Mouse (Mus musculus) macrophage (primary cell): ENCODE results near the gene Sp100. TPM values are rescaled to one million over a fixed set of nuclear protein-coding genes. Genes with fewer than 3 reads are reported as not detected.
"Not testable (repeated sequence)": the region's sequence is repeated elsewhere in the genome, so short reads cannot be mapped to it uniquely, and the experiment has no call there.

Source experiments
- H3K27ac ChIP-seq: fragments of 350-480 bp; formaldehyde crosslinking; 2 replicates; pipeline ENCODE4 v1.9.0; 2021
- H3K36me3 ChIP-seq: fragments of 350-480 bp; formaldehyde crosslinking; 2 replicates; pipeline ENCODE4 v1.9.0; 2021; ENCODE audit errors: inconsistent target
- H3K4me3 ChIP-seq: fragments of 350-480 bp; formaldehyde crosslinking; 2 replicates; pipeline ENCODE4 v1.9.0; 2021; ENCODE audit errors: inconsistent target
- H3K79me2 ChIP-seq: fragments of 350-480 bp; formaldehyde crosslinking; 2 replicates; pipeline ENCODE4 v1.9.0; 2021; ENCODE audit errors: inconsistent target
- WGBS: methylation state at CpG from one replicate; pipeline ENCODE4 v1.1.7; 2026; ENCODE audit warnings: inconsistent platforms; ENCODE audit not compliant: missing documents; 5-methylcytosine and 5-hydroxymethylcytosine counted together
- polyA plus RNA-seq: library from polyadenylated mRNA; stranded (reverse); fragments of 250-400 nt; gene quantifications from 3 replicates; pipeline ENCODE4 v1.2.4, GENCODE M21; 2018; ENCODE audit warnings: inconsistent platforms
- total RNA-seq, 78 experiments: library from RNA; depleted of rRNA; stranded (reverse); fragments of 250-400 nt; gene quantifications; 1 replicate in 9 of 78; 2 replicates in 24 of 78; 3 replicates in 43 of 78; 4 replicates in 2 of 78; pipeline ENCODE4 v1.2.4; 2018; ENCODE audit warnings: inconsistent platforms in 56 of 78

The Sp100 gene
- 1,000 to 10,000 TPM in 12 of 26 experiments, 100 to 1,000 TPM in 14; 332 to 1,770 (median 898) TPM for total RNA-seq (2018; cell fraction: chromatin; rRNA removed)
- total RNA-seq (2018; cell fraction: cytosol; rRNA removed) = 100 to 1,000 TPM; 185 to 691 (median 392) TPM
- total RNA-seq (2018; cell fraction: nucleus; rRNA removed) = 1,000 to 10,000 TPM in 1 of 26 experiments, 100 to 1,000 TPM in 25; 241 to 1,017 (median 530) TPM
- polyA plus RNA-seq = 173 to 365 TPM (median 347 TPM) in 3 replicates

DNA sequence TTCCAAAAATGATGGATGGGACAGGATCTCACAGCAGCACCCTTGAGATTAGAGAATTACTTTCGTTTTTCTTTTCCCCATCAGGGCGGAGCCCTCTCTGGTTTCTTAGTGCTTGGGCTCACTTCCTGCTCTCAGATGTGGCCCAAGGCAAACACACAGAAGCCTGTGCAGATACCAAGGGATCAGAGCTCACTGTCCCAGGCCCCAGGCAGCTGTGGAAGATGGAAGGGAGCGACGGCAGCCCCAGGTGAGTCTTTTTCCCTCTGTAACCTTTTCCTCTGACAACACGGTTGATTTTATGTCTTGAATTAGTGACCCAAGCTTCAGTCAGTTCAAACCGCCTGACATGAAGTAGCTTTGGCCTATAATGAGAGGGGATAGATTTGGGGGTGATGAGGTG is at the start of gene Sp100:
Gene Sp100, plus strand, starts transcription at position 108 of the 400 bp plus-strand sequence.
- H3K4me3 ChIP-seq = peak within 1 kb of the TSS; percentile 51
- H3K36me3 ChIP-seq = not testable (repeated sequence)
- WGBS = 16% methylated on average over 4 of the region's 6 CpGs
- H3K27ac ChIP-seq = peak within 1 kb of the TSS; percentile 67
- H3K79me2 ChIP-seq = peaks cover 50% of the 10 kb centered on the region

DNA sequence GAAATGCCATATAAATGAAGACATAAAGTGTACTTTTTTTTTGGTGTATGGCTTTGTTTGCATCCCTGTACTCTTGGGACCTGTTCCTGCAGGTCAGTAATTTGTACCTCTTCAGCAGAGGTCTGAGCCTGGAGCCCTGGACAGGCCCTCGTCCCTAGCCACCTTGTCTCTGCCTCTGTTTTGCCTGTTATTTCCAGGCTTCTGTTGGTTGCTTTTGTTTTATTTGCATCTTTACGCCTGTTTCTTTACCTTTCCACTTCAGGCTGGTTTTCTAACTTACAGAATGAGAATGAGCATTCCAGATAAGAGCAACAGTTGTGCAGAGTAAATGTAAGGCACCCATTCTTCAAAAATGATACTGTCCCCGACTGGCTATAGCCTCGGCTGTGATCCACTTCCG is 49.7 kb upstream of the Sp100 start, which contains the start of gene Sp140:
Gene Sp140, plus strand, starts transcription at position 301 of the 400 bp plus-strand sequence.
- Histone ChIP-seq H3K27ac (peak within 1 kb of the TSS; percentile 60), H3K4me3 (peak within 1 kb of the TSS; percentile 33), H3K79me2 (peaks cover 33% of the 10 kb centered on the region; the same call in 1 of the 2 replicates)
- H3K36me3 ChIP-seq = not testable (repeated sequence)
- no CpG with 5 or more reads among the region's 5 CpGs for WGBS

DNA sequence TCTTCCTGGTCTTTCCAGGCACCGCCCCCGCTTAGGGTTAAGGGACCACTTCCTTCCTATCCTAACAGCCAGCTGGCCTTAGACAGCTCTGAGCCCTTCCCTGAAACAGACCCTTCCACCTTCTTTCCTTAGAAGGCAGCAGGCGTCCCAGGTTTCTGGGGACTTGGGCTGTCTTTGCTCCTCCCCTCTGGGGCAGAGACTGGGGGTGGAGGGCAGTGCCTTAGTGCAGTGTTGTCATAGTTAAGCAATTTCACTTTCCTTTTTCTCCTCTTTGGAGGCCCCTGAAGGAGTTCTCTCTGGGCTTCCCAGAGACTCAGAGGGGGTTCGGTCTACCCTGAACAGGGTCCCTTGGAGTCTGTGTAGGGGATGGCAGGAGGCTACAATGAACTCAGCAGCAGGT is 49.0 kb upstream of the Sp100 start:
- H3K4me3 ChIP-seq = peak overlapping the region; percentile 33
- H3K79me2 ChIP-seq = peaks cover 39% of the 10 kb centered on the region; the same call in 1 of the 2 replicates
- WGBS = 23% methylated on average over 4 of the region's 4 CpGs
- not testable (repeated sequence) for H3K36me3 ChIP-seq
- peak overlapping the region; percentile 60 for H3K27ac ChIP-seq

DNA sequence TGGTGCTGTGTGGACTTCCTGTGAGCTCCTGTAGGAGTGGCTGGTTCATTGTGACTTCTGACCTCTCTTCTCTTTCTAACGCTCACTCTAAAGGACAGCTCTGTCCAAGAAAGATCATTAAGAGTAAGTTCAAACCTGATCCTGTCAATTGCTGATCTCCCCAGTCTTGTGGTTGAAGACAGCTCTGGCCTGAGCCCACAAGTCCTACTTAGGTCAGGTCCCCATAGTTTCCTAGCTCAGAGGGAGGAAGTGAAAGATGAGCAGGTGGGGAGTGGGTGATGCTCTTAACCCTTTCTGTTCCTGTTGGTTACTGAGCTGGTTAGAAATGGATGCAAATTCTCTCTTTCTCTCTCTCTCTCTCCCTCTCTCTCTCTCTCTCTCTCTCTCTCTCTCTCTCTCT is 45.4 kb upstream of the Sp100 start:
- not testable (repeated sequence) for H3K4me3 ChIP-seq, H3K27ac ChIP-seq
- WGBS = no CpG with 5 or more reads among the region's 1 CpGs

DNA sequence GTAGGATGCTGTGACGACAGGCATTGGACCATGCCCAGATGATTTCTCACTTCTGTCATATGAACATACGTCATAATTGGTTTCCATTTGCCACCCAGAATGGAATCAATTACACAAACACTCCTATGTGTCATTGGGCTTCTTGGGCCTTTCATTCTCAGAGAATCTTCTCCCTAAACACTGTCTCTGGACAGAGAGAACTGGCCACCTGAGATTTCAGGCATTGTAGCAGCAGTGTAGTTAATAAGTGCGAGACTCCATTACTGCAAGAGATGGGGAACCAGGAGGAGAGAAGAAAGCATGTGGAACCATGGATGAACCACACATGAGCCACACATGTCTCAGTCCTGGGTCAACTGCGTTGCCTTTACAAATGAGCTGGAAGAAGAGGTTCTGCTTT is 41.4 kb upstream of the Sp100 start:
- not testable (repeated sequence) for H3K27ac ChIP-seq, H3K4me3 ChIP-seq, H3K36me3 ChIP-seq
- H3K79me2 ChIP-seq = peaks cover 38% of the 10 kb centered on the region; the same call in 1 of the 2 replicates
- WGBS = no CpG with 5 or more reads among the region's 4 CpGs

More for the DNA sequence above, 45.4 kb upstream of the Sp100 start:
- H3K36me3 ChIP-seq = not testable (repeated sequence)
- peaks cover 48% of the 10 kb centered on the region; the same call in 1 of the 2 replicates for H3K79me2 ChIP-seq

DNA sequence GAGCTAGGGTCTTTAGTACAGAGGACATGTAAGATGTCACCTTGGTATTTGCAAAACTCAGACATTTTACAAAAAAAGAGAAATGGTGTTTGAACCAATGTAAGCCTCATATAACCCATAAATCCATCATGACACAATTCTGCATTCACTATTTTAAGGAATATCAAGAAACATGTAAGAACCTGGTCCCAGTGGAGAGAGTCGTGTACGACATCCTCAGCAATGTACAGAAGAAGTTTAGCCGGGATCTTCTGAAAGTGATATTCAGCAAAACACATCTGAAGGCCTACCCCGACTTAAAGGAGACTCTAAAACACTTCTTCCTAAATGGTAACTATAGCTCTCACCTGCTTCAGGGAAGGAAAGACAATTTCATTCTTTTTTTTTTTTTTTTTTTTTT is 39.2 kb upstream of the Sp100 start:
- H3K27ac ChIP-seq, H3K4me3 ChIP-seq, H3K36me3 ChIP-seq: not testable (repeated sequence)
- H3K79me2 ChIP-seq = peaks cover 20% of the 10 kb centered on the region; the same call in 1 of the 2 replicates
- no CpG with 5 or more reads among the region's 4 CpGs for WGBS

DNA sequence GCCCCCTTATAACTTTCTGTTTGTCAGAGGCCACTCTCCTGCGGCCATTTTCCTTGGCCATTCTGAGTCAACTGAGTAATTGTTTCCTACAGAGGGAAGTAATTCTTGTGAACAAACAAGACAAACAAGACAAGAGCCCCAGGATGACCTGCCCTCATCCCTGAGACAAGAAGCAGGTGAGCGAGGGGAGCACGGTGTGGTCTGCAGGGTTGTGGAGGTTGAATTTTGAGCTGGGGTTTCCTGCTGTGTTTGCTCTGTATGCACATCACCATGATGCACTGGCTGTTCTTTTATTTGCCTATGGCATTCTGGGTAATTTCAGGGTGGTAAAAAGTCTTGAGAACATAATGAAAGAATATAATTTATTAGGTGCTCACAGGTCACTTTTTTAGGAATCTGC is 34.7 kb upstream of the Sp100 start:
- H3K4me3 ChIP-seq, H3K27ac ChIP-seq, H3K36me3 ChIP-seq, H3K79me2 ChIP-seq: not testable (repeated sequence)
- 100% methylated on average over 3 of the region's 3 CpGs for WGBS

DNA sequence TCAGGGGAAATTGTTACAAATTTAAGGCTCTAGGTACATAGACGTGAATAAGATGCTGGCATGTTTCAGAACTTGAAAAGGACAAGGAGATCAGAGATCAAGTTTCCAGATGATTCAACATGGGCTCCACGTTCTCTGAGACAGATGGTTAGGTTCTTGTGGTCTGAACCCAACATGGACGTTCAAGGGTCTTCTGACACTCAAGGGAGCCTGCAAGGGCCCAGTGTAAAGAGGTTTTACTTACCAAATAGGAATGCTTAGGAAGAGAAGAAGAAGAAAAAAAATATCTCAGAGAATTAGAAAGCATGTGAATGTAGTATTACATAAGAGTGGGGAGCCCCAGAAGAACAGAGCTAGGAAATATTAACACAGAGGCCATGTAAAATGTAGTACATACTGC is 34.0 kb upstream of the Sp100 start:
- not testable (repeated sequence) for H3K79me2 ChIP-seq, H3K36me3 ChIP-seq, H3K27ac ChIP-seq, H3K4me3 ChIP-seq
- 42% methylated on average over 2 of the region's 3 CpGs for WGBS

DNA sequence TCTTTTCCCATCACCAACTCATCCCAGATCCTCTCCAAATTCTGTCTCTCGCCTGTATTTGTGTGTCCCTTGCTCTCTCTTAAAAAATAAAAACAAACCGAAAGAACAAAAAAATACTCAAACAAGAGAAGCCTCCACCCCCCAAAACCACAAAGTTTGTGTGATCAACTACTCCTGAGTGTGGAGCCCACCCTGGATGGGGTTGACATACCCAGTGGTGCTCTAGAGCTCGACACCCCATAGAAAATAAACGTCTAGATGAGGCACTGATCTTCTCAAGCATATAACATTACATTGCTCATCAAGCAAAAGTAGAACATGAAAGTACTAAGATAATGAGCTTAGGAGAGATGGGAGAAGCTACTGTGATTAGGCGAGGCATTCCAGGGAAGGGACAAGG is 32.6 kb upstream of the Sp100 start:
- H3K36me3 ChIP-seq, H3K27ac ChIP-seq, H3K4me3 ChIP-seq, H3K79me2 ChIP-seq: not testable (repeated sequence)
- WGBS = 71% methylated on average over 3 of the region's 5 CpGs

DNA sequence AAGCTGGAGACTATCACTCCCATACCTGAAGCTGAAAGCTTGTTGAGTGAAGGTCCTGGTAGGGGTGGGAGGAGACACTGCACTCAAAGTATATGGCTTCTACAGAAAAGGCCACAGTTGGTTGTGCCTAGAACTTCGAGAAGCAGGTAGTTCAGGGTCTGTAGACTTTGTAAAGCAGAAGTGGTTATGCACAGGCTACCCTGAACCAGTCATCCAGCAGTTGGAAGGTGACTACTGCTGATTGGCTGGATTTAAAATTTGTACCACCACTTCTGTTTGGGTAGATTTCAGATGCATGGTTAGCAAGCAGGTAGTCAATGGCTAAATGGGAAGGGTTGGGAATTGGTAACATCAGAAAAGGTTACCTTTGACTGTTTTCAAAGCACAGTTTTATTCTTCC is 31.1 kb upstream of the Sp100 start:
- not testable (repeated sequence) for H3K36me3 ChIP-seq, H3K27ac ChIP-seq, H3K4me3 ChIP-seq, H3K79me2 ChIP-seq
- no CpG with 5 or more reads among the region's 1 CpGs for WGBS

DNA sequence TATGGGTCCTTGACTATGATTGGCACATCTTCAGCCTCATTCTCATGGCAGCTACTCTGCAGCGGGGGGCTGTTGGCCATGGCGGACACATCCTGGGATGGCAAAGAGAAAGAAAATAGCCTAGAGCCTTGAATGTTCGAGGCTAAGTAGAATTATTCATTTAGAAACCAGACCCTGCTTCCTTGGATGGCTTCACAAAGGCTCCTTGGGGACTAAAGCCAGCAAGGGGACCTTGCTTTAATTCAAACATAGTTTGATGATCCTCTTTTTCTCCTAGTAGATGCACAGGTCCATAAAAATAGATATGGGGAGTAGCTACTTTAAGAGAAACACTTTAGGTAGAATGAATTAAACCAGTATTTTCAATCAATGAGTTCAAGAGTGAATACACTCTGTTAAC is 12.9 kb upstream of the Sp100 start:
- H3K27ac ChIP-seq, H3K36me3 ChIP-seq, H3K4me3 ChIP-seq, H3K79me2 ChIP-seq: not testable (repeated sequence)
- WGBS = 100% methylated on average over 1 of the region's 3 CpGs

DNA sequence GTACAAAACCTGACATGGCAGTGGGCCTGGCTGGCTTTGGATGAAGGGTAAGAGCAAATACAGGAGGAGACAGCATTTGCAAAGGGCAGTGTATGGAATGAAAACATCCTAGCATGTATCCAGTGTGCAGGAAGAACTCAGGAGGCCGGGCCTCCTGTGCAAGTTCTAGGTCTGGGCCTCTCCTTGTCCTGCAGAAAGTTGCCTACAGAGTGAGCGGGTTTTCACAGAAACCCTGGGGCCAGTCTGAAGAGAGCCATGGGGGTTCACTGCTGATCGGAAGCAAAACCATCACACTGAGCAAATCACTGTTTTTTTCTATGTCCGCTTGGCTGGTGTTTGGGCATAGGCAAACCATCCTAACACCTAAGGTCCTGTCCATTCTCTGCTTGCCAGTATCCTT is 11.6 kb upstream of the Sp100 start:
- H3K79me2 ChIP-seq, H3K36me3 ChIP-seq, H3K4me3 ChIP-seq, H3K27ac ChIP-seq: not testable (repeated sequence)
- 96% methylated on average over 4 of the region's 4 CpGs for WGBS

DNA sequence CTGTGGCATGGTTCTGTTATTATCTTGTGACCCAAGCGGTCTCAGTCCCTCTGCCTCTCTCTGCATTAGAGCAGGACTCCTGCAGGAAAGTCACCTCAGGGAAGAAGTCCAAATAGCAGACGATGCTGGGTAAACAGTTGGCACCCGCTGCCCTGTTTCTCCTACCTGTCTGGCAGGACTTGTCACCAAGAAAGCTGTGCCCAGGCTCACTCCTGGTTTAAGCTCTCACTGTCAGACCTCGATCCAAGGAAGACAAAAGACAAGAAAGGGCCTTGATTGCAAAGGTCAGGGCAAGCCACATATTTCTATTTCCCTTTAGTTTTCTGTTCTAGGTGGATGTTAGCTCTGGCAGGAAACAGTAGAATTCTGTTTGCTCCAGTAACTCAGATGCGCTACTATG is 736 bp downstream of the Sp100 start:
- Histone ChIP-seq H3K27ac (peak overlapping the region; percentile 67; the same call in 1 of the 2 replicates), H3K4me3 (peak overlapping the region; percentile 51), H3K79me2 (peaks cover 54% of the 10 kb centered on the region)
- H3K36me3 ChIP-seq = not testable (repeated sequence)
- 33% methylated on average over 2 of the region's 5 CpGs for WGBS

DNA sequence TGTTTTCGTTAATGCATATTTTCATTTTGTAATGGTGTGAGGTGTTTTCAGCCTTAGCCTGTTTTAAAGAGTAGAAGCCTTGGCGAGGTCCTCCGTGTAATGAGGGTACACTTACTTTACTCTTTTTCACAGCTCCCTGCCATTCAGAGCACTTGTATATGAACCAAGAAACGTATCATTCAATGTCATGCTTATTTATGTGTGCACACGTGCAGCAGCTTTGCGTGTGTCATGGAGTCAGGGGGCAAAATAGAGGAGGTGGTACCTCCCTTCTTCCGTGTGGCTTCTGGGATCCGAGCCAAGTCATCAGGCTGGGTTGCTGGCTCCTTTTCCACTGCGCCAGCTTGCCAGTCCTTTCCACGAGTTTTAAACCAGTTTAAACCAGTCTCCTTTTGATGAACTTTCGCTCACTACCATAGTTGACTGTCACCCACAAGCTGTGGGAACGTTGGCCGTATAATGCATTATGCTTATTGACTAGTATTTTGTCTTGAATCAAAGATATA is 2.0 kb downstream of the Sp100 start:
- H3K79me2 ChIP-seq = peaks cover 65% of the 10 kb centered on the region
- H3K36me3 ChIP-seq, H3K27ac ChIP-seq: not testable (repeated sequence)
- peak overlapping the region; percentile 51 for H3K4me3 ChIP-seq
- 38% methylated on average over 13 of the region's 13 CpGs for WGBS

DNA sequence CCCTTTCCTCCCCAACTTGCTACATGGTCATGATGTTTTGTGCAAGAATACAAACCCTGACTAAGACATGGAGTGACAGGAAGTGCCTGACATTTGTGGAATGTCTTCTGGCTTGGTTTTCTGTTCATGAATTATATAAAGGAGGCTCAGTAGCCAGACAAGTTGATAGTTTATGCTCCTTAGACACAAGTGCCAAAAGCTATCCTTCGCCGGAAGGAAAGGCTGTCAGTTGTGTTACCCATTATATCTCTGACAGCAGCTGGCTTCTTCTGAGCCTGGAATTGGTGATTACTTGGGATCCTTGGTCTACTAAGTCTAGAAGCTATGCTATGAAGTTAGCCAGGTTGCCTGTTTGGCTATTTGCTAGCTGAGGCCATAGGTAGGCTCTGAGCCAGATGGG is 7.4 kb downstream of the Sp100 start:
- H3K79me2 ChIP-seq = peaks cover 77% of the 10 kb centered on the region
- H3K4me3 ChIP-seq, H3K27ac ChIP-seq, H3K36me3 ChIP-seq: not testable (repeated sequence)
- WGBS = 90% methylated on average over 2 of the region's 2 CpGs

DNA sequence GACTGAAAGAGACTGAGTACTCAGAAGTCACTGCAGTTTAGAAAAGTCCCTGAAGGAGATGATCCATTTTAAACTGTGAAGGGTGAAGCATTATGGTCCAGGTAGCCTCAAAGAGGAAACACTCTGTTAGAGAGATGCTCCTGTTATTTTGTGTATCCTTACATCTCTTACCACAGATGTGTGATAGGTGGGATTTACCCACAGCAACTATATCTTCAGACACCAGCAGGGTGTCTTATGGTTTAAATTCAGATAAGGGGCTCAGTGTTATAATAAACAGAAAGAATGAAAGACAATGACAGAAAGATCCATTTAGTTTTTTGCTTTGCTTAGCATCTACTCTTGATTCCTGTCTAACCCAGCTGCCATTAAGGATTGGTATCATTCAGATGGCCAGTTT is 14.5 kb downstream of the Sp100 start:
- Histone ChIP-seq H3K27ac (no peak overlapping the region), H3K36me3 (peaks cover 58% of the 10 kb centered on the region), H3K4me3 (no peak overlapping the region), H3K79me2 (peaks cover 55% of the 10 kb centered on the region)
